Mouse (Mus musculus): ENCODE measurements around the gene Lrrc49. TPM values are rescaled to one million over a fixed set of nuclear protein-coding genes. Genes with fewer than 3 reads are reported as not detected.

Gene Lrrc49
- polyA plus RNA-seq, 1 experiment, result 6.3 TPM

DNA sequence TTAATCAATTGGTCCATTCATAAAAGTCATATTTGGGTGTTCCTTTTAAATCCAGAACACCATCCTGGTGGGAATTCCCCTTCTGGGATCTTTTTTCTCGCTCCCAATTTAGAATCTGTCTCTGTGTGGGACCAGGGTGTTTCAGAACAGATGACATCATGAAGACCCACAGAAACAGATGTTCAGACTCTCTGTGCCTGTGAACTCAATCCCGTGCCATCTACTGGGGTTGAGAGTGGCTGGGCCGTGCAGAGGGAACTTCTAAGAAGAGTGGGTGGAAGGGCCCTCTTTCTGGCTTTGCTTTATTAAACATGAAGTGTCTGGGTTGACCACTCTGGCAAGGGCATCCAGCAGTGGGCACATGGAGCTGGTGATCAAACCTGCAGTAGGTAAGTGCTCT is 129.5 kb downstream of the Lrrc49 start:
- no peak for DNase-seq (ENCODE audit: low read depth, low spot score)
- 73% methylated on average over 3 of the region's 3 CpGs for WGBS

DNA sequence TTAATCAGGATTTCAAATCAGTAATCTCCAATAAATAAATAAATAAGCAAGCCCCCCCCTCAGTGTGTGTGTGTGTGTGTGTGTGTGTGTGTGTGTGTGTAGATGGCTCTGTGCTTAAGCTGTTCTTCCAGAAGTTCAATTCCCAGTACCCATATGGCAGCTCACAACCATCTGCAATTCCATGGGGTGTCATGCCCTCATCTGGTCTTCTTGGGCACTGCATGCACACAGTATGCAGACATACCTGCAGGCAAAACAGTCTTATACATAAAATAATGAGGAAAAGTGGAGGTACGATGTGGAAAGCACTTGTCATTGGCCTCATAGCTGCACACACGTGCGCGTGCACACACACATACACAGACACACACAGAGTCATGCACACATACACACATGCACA is 136.7 kb downstream of the Lrrc49 start:
- WGBS, result 93% methylated on average over 4 of the region's 4 CpGs
- no peak for DNase-seq (ENCODE audit: low read depth, low spot score)

DNA sequence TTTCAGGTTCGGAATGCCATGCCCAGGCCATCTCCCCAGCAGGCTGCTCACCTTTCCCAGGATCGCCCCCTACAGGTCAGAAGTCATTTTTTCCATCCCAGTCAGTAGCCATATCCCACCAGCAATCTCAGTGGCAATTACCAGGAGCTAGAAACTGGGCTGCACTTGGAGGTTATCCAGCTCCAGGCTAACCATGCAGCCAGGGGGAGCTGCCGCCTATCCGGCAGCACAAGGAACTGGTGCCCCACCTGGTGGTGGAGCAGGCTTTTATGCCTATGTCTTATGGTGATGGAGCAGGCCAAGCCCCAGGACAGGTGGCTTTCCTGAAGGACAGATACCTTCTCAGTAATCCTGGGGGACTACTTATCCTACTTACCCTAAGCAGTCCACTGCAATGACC is 139.8 kb downstream of the Lrrc49 start:
- WGBS, result 19% methylated on average over 4 of the region's 4 CpGs
- DNase-seq (ENCODE audit: low read depth, low spot score), result no peak

DNA sequence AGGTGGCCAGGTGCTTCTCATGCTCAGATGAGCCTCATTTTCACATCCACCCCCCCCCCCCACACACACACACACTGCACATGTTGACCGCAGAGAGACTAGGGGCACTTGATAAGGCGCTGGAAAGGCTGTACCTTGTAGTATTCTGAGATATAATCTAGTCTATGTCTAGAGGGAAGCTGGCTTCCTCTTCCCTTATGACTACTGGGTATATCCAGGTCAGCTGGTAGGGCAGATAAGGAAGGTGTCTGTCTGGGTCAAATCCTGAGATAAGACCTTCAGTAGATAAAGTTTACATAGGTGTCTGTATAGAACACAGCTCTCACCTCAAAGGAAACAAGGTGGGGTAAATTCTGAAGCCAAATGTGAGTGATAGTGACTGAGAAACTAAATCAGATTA is 141.8 kb downstream of the Lrrc49 start:
- 50% methylated on average over 2 of the region's 2 CpGs for WGBS
- no peak for DNase-seq (ENCODE audit: low read depth, low spot score)

DNA sequence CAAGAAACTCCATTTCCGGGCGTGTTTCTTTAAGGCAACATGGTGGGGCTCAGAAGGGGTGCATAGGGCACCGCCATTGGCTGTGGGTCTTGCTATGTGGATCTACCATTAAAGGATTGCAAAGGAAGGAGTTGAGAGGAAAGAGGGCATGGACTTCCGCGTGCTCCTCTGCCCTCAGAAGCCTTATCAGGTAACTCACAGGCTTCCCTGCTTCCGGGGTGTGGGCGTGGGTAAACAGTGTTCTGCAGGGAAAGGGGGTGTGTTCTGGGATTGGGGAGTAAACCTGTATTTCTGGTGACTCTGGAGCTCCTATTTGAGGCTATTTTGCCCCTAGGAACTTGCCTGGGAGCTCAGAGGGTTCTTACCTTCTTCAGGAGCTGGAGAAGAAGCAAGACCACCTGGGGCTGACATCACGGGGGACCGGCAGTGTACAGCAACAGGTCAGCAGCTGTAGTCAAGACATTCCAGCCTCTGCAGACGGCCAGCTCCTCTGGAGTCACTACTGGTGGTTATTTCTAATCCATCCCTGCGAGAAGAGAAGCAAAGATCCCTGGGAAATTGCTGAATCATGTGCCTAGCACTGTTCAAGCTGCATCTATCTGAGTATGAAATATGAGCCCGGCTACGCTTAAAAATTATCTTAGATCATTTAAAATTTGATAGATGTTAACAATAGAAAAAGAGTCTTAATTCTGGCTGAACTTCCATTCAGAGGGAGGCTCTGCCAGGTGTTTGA is 142.4 kb downstream of the Lrrc49 start:
- WGBS, result 31% methylated on average over 13 of the region's 13 CpGs
- DNase-seq (ENCODE audit: low read depth, low spot score), result no peak

DNA sequence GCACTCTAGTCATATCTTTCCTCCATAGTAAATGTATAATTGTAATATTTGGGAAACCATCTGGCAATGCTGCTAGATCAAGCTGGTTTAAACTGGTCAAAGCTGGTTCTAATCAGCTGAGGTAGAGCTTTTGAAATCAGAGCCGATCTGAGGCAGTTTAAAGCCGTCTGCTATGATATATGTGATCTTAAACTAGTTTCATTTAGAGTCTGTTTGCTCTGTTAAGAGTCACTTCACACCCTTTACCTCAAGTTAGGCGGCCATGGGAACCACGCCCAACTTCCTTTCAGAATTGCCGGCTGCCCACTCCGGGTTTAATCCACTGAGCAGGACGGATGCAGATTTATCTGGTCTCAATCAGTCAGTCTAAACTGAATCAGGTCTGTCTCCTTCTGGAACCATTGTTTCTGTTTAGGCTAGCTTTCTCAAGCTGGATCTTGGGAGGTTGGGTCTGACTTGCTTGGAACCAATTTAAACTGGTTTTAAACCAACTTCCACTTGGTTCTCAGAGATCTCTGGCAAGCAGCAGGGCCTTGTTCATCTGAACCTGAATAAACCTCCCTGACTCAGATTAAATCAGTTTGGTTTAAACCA is 144.4 kb downstream of the Lrrc49 start:
- WGBS, result 28% methylated on average over 7 of the region's 7 CpGs
- no peak for DNase-seq (ENCODE audit: low read depth, low spot score)

DNA sequence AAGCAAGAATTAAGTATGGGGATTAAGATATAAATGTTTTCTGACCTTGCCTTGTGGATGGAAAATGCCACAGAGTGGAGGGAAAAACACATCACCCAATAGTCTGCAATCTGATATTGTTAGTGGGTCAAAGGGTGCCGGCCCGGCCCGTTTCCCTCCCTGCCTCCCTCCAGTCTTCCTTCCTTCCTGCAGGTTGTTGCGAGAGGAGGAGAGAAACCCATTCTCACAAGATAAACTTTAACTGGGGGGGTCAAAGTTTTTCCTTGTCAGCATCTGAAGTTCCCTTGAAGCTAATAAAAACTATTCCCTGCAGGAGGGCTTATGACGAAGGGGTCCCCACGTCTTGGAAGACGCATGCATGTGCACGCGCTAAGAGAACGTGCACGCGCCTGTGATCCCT is 157.6 kb downstream of the Lrrc49 start:
- no peak for DNase-seq (ENCODE audit: low read depth, low spot score)
- WGBS, result 62% methylated on average over 12 of the region's 12 CpGs

DNA sequence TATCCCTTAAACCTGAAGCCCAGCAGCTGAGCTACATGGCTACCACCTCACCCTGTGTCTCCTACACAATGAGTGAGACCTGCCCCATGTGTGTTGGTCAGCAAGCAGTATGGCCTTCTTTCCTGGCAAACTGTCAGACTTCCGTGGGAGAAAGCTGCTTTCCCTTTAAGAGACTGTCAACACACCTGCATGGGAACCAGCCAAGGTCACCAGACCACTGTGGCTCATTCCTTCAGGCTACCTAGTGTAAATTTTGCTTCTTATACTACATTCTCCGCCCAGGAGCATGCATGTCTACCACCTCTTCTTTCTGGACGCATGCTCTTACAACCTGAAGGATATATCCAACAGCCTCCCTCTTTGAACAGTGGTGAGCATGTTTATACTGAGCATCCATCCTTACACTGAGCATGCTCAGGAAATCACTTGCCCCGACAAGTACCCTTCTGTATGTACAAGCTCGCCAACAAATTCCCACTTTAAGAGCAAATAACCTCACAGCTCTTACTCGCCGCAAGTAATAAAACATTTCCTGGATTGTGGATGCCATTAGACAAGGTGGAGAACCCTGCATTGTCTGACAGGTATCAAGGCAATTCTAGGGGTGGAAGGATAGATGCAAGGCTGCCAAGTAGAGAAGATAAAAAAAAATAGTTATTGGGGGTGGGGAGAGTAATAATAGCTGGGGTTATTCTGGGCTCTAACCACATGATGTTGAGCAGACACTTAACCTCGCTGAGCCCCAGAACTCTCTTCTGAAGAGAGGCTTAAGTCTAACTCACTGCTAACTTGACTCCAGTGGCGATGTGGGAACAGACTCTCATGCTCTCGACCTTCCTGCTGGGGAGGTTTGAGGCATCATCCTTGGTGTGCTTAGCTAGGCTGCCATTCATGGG is 158.4 kb downstream of the Lrrc49 start:
- no peak for DNase-seq (ENCODE audit: low read depth, low spot score)
- WGBS, result 33% methylated on average over 10 of the region's 10 CpGs

DNA sequence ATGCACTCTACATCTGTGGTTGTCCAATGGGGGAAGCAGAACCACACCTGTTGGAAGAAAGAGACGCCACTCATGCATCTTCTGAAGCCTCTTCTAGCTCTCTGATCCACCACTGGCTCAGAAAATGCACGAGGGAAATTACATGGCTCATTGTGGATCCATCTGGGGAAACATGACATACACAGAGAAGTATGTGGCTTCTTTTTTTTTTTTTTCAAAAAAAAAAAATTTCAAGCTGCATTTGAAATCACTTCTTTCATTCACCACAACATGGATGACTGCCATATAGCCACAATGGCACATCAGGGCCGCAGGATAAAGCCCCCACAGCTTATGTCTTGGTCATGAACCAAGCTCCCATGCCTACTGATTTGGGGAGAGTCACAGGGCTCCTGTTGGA is 159.7 kb downstream of the Lrrc49 start:
- DNase-seq (ENCODE audit: low read depth, low spot score), result no peak
- 74% methylated on average over 3 of the region's 3 CpGs for WGBS

DNA sequence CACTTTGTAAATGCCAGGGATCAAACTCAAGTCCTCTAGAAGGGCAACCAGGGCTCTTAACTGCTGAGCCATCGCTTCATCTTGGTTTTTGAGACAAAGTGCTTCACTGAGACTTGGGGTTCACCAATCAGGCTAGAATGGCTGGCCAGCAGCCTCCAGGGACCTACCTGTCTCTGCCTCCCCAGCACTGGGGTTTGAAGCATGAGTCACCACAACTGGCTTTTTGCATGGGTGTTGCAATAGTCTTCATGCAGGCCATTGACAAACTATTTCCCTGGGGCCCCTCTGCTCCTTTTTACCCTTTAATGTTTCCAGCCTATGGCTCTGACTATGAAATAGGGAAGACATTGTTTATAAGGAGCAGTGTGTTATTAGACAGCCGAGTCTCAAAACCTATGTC is 160.1 kb downstream of the Lrrc49 start:
- DNase-seq (ENCODE audit: low read depth, low spot score), result no peak
- 92% methylated on average over 2 of the region's 2 CpGs for WGBS

DNA sequence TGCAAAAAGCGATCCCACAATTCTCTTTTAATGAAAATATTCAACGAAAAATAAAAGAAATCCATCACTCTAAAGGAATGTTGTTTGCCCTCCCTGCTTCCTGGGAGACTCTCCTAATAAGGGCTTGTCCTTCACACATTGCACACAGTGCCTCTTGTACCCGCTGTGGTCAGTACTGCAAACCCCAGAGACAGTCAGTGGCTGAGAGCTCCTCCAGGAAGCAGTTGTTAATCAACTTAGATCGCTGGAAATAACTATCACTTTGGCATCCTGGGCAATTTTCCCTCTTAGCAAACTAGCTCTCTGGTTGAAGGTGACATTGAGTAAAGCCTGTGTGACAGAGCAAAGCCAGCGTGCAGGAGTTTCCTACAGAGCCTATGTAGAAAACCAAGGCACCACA is 160.9 kb downstream of the Lrrc49 start:
- DNase-seq (ENCODE audit: low read depth, low spot score), result no peak
- 62% methylated on average over 5 of the region's 5 CpGs for WGBS

DNA sequence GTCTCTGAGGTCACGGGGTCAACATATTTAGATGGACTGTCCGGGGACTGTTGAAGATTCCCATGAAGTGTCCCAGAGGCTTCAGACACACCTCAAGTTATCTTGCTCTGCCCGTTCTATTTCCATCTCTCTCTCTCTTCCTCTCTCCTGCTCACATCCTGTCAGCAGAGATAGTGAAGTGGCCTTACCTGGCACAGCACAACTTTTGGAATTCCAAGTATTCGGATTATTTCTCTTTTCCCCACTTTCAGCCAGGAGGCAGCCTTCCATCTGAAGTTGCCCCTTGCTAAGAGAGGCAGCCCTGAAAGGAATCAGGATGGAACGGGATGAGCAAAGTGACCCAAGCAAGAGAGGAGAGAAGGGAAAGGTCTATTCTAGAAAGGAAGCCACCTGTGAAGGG is 161.8 kb downstream of the Lrrc49 start:
- no peak for DNase-seq (ENCODE audit: low read depth, low spot score)
- WGBS, result 80% methylated on average over 5 of the region's 5 CpGs

DNA sequence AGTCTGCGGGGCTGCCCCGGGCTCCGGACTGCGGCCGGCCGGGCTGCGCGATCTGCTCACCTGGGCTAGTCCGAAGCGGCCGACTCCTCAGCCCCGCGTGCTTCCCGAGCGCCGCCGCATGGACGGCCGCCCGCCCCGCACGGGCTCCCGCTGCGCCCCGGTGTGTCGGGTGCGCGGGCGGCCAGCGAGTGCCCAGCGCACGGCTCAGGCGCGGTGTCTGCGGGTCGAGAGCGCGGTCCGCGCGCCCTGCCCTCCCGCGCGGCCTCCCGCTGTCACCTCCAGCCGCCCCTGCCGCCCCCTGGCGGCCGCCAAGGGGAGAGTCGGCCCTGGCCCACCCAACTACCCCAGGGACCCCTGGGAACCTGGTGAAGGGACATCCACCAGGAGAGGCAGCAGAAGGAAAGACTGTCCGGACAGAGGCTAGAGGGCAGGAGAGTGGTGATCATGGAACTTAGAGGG is 166.1 kb downstream of the Lrrc49 start, which contains the start of gene Thsd4:
Thsd4 (minus strand) TSS at position 241 of the 459 bp plus-strand sequence.
- DNase-seq (ENCODE audit: low read depth, low spot score), result no peak
- under 1% methylated on average over 51 of the region's 51 CpGs for WGBS

DNA sequence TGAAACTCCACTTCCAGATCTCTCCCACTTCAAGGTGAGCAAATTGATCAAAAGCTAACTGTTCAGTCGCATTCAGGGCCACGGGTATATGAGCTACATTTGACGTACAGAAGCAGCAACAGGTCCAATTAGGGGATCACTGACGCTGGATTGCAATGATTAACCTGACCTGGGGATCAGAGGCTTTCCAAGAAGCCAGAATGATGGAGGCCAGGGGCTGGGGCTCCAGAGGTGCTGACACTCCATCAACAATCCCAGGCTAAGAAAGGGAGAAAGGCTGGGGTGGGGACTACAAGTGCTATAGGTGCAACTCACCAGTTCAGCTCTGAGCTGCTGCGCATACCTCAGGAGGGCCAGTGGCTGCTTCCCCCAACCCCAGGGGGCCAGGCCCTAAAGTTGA is 166.8 kb downstream of the Lrrc49 start:
- DNase-seq (ENCODE audit: low read depth, low spot score), result no peak

DNA sequence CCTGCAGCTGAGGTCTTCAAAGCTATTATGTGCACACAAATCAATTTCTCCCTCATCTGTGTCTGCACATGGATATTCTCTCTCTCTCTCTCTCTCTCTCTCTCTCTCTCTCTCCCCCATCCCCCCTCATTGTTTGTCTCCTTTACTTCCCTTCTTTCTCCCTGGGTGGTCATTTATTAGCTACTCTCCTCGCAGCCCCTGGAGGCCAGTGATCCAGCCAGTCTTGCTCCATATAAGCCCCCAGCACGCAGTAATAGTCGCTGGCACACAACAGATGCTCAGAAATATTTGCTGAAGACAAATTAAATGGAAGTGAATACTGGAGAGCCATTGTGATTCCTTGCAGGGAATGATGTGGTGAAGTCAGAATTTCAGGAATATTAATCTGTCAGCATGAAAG is 168.4 kb downstream of the Lrrc49 start:
- no peak for DNase-seq (ENCODE audit: low read depth, low spot score)
- 92% methylated on average over 3 of the region's 3 CpGs for WGBS

More for the DNA sequence above, 166.8 kb downstream of the Lrrc49 start:
- WGBS, result 53% methylated on average over 5 of the region's 5 CpGs

Other genes starting within 250 kb of the Lrrc49 start
- gene Thsd4, start 166.1 kb downstream of the Lrrc49 start, polyA plus RNA-seq (2012; rRNA removed), result 2.1 and 5.5 TPM in 2 replicates
- 0.77 TPM in 2 replicates for gene Larp6, start 24.8 kb upstream of the Lrrc49 start, polyA plus RNA-seq (2012; rRNA removed)
- 18.4 TPM in 2 replicates for gene Uaca, start 106.4 kb upstream of the Lrrc49 start, polyA plus RNA-seq (2012; rRNA removed)

Data from large intestine, adult 2 months (tissue).